Mouse (Mus musculus) erythroblast, embryonic 14.5 days (primary cell): ENCODE measurements around the gene Uap1.

Experiments
- GATA1 ChIP-seq: IDR thresholded peaks from 2 replicates; pipeline ENCODE4 v1.6.1; 2012; ENCODE audit warnings: low read length, inconsistent platforms, mixed read lengths
- TAL1 ChIP-seq: IDR thresholded peaks from 3 replicates; pipeline ENCODE4 v1.6.1; 2012; ENCODE audit warnings: low read length, inconsistent platforms, mixed read lengths

GRCm38 (mm10) chr1:170148536-170148935 lies 26.2 kb downstream of the Uap1 start:
- TF ChIP-seq GATA1 (no peak), TAL1 (no peak)
